In the genomic region with DNA sequence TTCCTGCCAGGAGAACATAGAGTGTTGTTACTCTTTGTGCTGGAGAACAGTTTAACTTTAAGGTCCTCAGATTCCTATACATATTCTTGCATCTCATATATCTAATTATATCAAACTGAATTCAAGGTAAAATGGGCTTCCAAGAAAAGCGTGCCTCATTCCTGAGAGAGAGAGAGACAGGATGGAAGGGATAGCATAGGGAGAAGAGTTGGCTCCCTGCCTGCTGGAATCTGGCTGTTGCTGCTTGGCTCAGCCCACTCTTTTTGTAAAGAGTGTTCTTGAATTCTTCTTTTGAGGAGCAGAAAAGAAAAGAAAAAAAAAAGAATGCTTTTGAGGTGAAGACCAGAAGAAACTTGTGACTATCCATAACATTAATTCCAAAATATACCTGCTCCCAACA, we compare ENCODE assay signal across 8 mouse cellular contexts.
A peak's percentile ranks its signal among the peaks of the same experiment; 100 is the strongest.
DNase-seq lines count a peak whose midpoint lies in the region; ATAC-seq and TF ChIP-seq lines count a peak whose summit lies in the region.

No protein-coding gene starts in this region.

- no peaks in the 10 kb centered on the region for H3K27me3 ChIP-seq in kidney, postnatal 0 days (ENCODE audit: insufficient read depth, low read length)
- no peaks in the 10 kb centered on the region for H3K27me3 ChIP-seq in intestine, postnatal 0 days (replicated peaks; ENCODE audit: control insufficient read depth, insufficient read depth, low read length)
- no peaks in the 10 kb centered on the region for H3K27me3 ChIP-seq in liver, postnatal 0 days (ENCODE audit: insufficient read depth, low read length)

- TF ChIP-seq EP300 in liver, postnatal 0 days (IDR thresholded peaks at IDR 0.05; ENCODE audit: low read depth) = no peak

- peak; percentile 26 for DNase-seq in kidney, postnatal 0 days (ENCODE audit: low spot score)
- DNase-seq in kidney, adult 18-20 months = no peak
- peak; percentile 59 for DNase-seq in cerebellum, adult 11 months
- DNase-seq in gastrocnemius, postnatal 25 days = peak; percentile 5
- peak; percentile 65 to 73 for DNase-seq in left cerebral cortex, postnatal 36 days (ENCODE audit: low spot score in 2 of 2)
- no peak for DNase-seq in liver, postnatal 0 days
- DNase-seq in embryo, embryonic 11 days = no peak

- no peak overlapping the region for H3K9ac ChIP-seq in kidney, postnatal 0 days (ENCODE audit: low read depth, low read length)
- H3K9ac ChIP-seq in intestine, postnatal 0 days (ENCODE audit: low read depth, low read length) = no peak overlapping the region
- H3K9ac ChIP-seq in liver, postnatal 0 days (replicated peaks) = no peak overlapping the region

- 54% methylated on average over 1 of the region's 1 CpGs for WGBS in kidney, postnatal 0 days
- 60% methylated on average over 1 of the region's 1 CpGs for WGBS in intestine, postnatal 0 days
- WGBS in liver, postnatal 0 days (ENCODE audit: insufficient replicate concordance) = 74% methylated on average over 1 of the region's 1 CpGs

- no peak for TF ChIP-seq CTCF in kidney, postnatal 0 days (IDR thresholded peaks at IDR 0.05; ENCODE audit: low read depth)
- no peak for TF ChIP-seq CTCF in intestine, postnatal 0 days (IDR thresholded peaks at IDR 0.05; ENCODE audit: low read depth)
- TF ChIP-seq CTCF in liver, postnatal 0 days (IDR thresholded peaks at IDR 0.05; ENCODE audit: low read depth) = no peak

- no peaks in the 10 kb centered on the region for H3K9me3 ChIP-seq in kidney, postnatal 0 days (replicated peaks; ENCODE audit: low read length)
- H3K9me3 ChIP-seq in intestine, postnatal 0 days (ENCODE audit: control insufficient read depth) = no peaks in the 10 kb centered on the region
- no peaks in the 10 kb centered on the region for H3K9me3 ChIP-seq in liver, postnatal 0 days (ENCODE audit: low read length)

- no peaks in the 10 kb centered on the region for H3K4me1 ChIP-seq in kidney, postnatal 0 days (replicated peaks; ENCODE audit: insufficient read depth, low read length)
- no peaks in the 10 kb centered on the region for H3K4me1 ChIP-seq in intestine, postnatal 0 days (replicated peaks; ENCODE audit: control insufficient read depth, insufficient read depth, low read length)
- no peaks in the 10 kb centered on the region for H3K4me1 ChIP-seq in liver, postnatal 0 days (ENCODE audit: insufficient read depth)

- no peak overlapping the region for H3K4me3 ChIP-seq in kidney, postnatal 0 days (replicated peaks; ENCODE audit: low read depth, low read length)
- no peak overlapping the region for H3K4me3 ChIP-seq in intestine, postnatal 0 days (ENCODE audit: low read depth, low read length)
- H3K4me3 ChIP-seq in liver, postnatal 0 days (ENCODE audit: low read depth, low read length) = no peak overlapping the region

- H3K27ac ChIP-seq in kidney, postnatal 0 days = no peak overlapping the region
- H3K27ac ChIP-seq in intestine, postnatal 0 days (ENCODE audit: low read depth, low read length) = no peak overlapping the region
- H3K27ac ChIP-seq in liver, postnatal 0 days (ENCODE audit: low read depth) = no peak overlapping the region

- ATAC-seq in kidney, postnatal 0 days (replicated peaks; ENCODE audit: low FRiP score, low read depth) = no peak
- ATAC-seq in intestine, postnatal 0 days = no peak
- ATAC-seq in liver, postnatal 0 days = no peak

- no peak overlapping the region for H3K4me2 ChIP-seq in kidney, postnatal 0 days (ENCODE audit: low read length)
- no peak overlapping the region for H3K4me2 ChIP-seq in intestine, postnatal 0 days (replicated peaks; ENCODE audit: low read depth)
- H3K4me2 ChIP-seq in liver, postnatal 0 days (ENCODE audit: low read depth, low read length) = no peak overlapping the region

- H3K36me3 ChIP-seq in kidney, postnatal 0 days (ENCODE audit: insufficient read depth, low read length) = no peaks in the 10 kb centered on the region
- H3K36me3 ChIP-seq in intestine, postnatal 0 days (ENCODE audit: control insufficient read depth, insufficient read depth) = no peaks in the 10 kb centered on the region
- H3K36me3 ChIP-seq in liver, postnatal 0 days (replicated peaks; ENCODE audit: insufficient read depth, low read length) = no peaks in the 10 kb centered on the region

- intact Hi-C loops in left cerebral cortex, postnatal 36 days (cut with DNase I) = loop anchor here (5.0 to 10.0 kb wide), 2 partner anchors 39 to 83 kb away; no protein-coding TSS in a partner anchor

Comparison
In these comparisons a context has a peak if more than half of its experiments do, and no peak if none do; other contexts are left out.
1. DNase-seq: peak in kidney, postnatal 0 days (single experiment), cerebellum, adult 11 months (single experiment), gastrocnemius, postnatal 25 days (single experiment) and left cerebral cortex, postnatal 36 days (2 of 2); none in kidney, adult 18-20 months (single experiment), liver, postnatal 0 days (single experiment) and embryo, embryonic 11 days (single experiment).